Mouse (Mus musculus) cerebellum, adult 2 months (tissue): ENCODE measurements around the gene Kat14.

Experiments
- CTCF ChIP-seq: fragments of 200-500 bp; IDR thresholded peaks from 2 replicates; pipeline ENCODE4 v1.5.1; 2011; ENCODE audit warnings: low read depth, mild to moderate bottlenecking, control low read depth, low read length, moderate library complexity, borderline replicate concordance; ENCODE audit not compliant: insufficient read depth
- POLR2A ChIP-seq: fragments of 200-500 bp; IDR thresholded peaks from 2 replicates; pipeline ENCODE4 v1.6.1; 2011; ENCODE audit warnings: low read length, control low read depth, borderline replicate concordance; ENCODE audit not compliant: insufficient read depth

- TF ChIP-seq CTCF (no peak), POLR2A (no peak)
Observed at GRCm38 (mm10) chr2:144324218-144324617, 44.6 kb upstream of the Kat14 start.
